Mouse (Mus musculus) heart, postnatal 14 days (tissue): ENCODE measurements around the gene Map3k20. TPM values are rescaled to one million over a fixed set of nuclear protein-coding genes. Genes with fewer than 3 reads are reported as not detected.

Experiments used
- DNase-seq, 2 experiments: peaks; one replicate each; pipeline ENCODE4 v3.0.0; 2021 to 2022
- intact Hi-C: fragments of 180-260 bp; cut with DNase I; formaldehyde crosslinking; loops from one replicate; pipeline ENCODE4 v1.15.1; 2025
- total RNA-seq, 2 experiments: library from RNA; stranded (reverse); gene quantifications; 2 replicates each; pipeline ENCODE4 v1.2.3; 2021

The Map3k20 gene
- total RNA-seq, 2 experiments from 2014 or later: 220 to 230 TPM

DNA sequence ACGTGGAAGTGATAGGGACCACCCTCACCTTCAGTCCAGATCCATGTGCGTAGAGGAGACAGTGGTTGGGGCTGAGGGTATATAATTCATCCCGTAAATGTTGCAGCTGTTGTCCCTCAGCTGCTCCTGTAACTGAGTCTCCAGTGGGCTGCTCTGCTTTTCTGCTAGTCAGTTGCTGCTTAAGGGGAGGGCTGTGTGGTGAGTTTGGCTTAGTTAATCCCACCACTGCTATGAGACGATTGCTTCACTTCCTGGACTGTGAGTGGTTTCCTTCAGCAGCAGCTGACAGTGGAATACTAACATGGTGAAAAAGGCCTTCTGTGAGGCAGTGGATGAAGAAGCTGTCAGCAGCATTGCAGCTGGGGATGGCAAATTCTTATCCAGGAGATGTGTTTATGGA lies 33.0 kb downstream of the Map3k20 start:
- intact Hi-C loops: no loop called here
- DNase-seq: no peak

DNA sequence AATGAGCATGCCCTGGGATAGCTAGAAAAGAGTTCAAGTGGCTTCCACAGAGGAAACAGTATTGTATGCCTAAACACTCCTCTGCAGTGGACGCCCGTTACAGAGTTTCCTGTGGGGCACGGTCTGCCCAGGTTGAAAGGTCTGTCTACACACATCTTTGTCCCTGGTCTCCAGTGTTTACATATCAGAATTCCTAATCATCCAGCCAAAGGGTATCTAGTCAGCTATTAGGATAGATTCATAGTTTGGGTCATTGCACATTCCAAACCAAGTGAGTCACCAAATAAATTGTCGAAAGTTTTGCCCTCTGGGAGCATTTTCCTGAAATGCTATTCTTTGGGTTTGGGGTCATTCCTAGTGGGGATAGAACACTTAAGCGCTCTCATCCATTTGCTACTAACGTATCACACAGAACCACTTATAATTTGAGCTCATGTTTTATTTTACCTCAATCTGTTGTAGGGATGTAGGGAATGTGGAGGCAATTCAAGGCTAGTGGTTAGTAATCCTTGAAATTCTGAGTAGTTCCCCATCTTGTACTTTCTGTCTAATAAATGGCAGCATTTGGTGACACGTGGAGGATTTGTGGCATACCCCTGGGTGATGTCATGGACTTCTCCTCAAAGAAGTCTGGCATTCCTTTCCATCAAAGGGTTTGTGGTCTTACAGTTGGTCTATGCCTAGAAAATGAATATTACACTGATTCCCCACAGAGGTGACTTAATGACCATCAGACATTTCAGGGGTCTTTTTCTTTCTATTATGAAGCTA lies 33.8 kb downstream of the Map3k20 start:
- DNase-seq: no peak
- intact Hi-C loops: no loop called here

DNA sequence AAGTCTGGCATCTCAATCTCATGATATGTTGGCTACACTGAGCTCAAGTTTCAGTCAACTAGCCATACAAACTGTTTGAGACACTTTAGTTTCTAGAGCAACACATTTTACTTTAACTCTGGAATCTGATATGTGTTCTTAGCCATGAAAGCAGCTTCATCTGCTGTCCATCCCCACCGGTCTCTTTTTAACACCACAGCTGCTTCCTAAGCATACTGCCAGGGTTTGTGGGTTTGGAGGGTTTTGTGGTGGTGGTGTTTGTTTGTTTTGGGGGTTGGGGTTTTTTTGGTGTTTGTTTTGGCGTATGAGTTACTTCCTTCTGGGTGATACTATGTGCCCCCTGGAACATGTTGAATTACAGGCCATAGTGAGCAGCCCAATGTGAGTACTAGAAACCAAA lies 35.2 kb downstream of the Map3k20 start:
- intact Hi-C loops: no loop called here
- DNase-seq: no peak

DNA sequence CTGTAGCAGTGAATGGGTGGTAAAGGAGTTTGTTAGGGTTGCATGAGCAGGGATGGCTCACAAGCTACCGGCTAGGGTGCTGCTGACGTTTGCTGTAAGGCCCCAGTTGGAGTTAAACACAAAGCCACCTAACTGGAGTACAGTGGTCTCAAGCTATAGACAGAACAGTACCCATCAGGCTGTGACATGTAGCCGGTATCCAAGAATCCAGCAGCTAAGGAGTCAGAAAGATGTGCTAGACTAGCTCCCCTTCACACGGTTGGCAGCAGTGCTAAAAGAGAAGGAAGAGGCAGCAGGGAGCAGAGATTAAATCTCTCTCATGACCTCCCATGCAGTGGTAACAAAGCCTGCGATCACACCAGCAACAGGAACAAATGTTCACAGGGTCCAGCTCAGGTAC lies 36.2 kb downstream of the Map3k20 start:
- no peak for DNase-seq
- intact Hi-C loops: no loop called here

DNA sequence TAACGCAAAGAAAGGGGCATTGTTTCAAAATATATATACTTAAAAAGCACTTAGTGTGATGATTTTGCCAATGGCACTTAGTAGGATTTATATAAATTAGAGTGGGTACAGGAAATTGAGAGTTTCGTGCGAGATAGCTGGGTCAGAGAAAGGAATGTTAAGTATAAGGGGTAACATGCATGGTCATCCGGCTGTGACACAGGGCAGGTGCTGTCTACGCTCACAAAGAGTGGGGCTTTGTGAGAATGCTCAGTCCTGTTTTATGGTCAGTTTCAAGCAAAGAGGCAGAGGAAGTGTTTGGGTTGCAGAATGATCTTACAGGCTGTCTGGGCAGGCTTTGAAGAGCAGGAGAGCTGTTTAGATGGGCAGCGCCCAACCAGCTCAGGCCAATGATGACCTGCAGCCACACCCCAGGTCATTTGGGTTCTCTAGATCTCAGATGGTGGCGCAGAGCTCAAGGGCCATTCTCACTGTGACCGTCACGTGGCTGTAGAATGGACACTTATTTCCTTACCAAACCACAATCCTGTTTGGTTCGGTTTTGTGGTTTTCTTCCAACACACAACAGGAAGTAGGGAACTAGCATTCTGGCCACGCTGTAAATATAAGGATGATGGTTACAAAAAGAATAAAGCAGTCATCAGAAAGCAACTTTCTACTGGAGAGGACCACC lies 37.4 kb downstream of the Map3k20 start:
- no peak for DNase-seq
- intact Hi-C loops: no loop called here

DNA sequence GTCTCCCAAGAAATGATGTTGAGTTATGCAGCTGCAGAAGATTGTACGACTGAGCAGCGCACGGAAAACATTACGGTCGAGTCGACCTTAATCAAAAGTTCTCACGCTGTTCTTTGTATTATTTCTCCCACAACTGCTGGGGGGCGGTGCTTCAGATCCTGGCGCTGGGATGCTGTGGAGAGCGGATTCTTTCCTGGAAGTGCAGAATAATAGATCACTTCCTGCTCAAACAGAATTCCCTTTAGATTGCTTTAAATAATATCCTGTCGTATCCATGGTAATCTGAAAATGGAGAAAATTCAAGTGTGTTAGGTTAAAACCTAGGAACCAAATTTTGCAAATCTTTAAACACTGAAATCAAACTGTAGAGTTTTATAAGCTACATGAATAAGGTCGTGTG lies 39.0 kb downstream of the Map3k20 start:
- intact Hi-C loops: no loop called here
- DNase-seq: peak; percentile 28 to 31

DNA sequence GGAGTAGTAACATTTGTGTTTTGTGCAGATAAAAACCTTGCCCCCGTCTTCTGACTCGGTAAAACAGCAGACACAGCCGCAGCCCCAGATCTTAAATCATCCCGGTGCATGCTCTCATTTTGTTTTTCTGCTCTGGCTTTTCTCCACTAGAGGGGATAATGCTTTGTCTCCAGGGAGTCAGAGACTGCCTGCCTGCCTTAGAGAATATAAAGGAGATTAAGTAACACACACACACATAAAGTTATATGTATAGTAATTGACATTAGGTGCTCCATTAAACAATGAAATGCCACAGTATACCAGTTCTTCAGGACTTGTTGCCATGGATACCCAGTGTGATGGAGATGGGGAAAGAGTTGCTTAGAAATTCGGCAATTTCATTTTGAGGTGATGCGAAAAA lies 41.1 kb downstream of the Map3k20 start:
- intact Hi-C loops: no loop called here
- DNase-seq: no peak

DNA sequence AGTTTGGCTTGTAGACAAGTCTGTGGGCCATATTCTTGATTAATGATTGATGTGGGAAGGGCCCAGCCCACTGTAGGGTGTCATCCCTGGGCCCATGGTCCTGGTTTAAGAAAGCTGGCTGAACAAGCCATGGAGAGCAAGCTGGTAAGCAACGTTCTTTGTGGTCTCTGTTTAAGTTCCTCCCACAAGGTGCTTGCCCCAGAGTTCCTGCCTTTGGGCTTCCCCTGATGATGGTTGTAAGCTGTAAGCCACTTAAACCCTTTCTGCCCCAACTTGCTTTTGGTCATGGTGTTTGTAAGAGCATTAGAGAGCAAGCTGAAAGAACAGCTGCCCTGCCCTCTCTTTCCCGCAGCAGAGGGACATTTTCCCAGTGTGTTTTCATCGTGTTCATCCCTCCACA lies 43.0 kb downstream of the Map3k20 start:
- no peak for DNase-seq
- intact Hi-C loops: no loop called here

DNA sequence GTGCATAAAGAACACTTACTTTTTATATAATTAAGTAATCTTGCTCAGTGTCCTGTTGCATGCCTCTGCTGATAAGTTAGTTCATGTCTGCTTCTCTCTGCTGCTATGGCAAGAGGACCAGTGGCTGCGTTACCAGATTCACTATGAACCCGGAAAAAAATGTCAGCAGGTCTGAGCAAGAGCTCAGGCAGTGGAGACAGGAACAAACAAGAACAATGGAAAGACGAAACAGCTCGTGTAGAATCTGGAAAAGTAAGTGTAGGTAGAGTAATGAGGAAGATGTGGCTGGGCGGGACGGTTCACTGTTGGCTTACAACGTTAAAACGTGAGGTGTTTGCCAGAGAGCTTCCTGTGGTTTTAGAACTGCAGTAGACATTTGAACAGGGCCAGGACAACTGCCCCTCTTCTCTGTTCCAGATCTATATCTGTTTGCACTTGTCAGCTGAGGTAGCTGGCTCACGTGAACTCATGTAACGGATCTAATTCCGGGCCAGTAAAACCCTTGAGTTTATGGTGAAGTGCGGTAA lies 45.6 kb downstream of the Map3k20 start:
- intact Hi-C loops: no loop called here
- DNase-seq: no peak

DNA sequence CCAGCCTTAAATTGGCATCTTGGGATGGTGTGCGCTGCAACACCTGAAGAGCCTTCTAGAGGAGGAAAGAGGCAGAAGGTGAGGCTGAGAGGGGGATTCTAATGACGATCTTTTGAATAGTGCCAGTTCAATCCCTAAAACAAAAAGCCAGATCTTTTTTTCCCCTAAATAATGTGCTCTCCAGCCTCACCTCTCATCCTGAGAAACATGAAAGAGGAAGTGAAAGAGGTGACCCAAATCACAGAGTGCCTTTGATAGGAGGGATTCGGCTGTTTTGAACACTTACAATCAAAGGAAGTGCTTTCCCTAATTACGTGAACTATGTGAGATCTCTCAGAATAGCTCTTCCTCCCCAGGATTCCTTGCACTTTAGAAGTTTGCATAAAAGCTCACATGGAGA lies 46.6 kb downstream of the Map3k20 start:
- DNase-seq: no peak
- intact Hi-C loops: no loop called here

DNA sequence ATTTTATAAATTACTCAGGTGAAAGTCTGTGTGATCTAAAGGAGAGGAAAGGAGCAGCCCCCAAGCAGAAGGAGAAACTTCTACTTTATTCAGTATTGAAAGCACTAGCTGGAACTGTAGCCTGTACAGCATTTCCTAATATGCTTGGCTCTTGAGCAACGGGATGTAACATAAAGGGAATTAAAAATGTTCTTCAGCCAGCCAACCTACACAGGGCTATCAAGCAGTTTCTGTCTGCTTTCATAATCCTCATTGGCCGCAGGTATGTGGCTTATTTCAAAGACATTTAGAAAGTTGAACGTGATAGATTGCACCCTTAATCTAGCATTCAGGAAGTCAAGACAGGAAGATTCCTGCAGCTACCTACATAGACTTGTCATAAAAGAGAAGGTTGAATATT lies 47.8 kb downstream of the Map3k20 start:
- intact Hi-C loops: no loop called here
- DNase-seq: no peak

DNA sequence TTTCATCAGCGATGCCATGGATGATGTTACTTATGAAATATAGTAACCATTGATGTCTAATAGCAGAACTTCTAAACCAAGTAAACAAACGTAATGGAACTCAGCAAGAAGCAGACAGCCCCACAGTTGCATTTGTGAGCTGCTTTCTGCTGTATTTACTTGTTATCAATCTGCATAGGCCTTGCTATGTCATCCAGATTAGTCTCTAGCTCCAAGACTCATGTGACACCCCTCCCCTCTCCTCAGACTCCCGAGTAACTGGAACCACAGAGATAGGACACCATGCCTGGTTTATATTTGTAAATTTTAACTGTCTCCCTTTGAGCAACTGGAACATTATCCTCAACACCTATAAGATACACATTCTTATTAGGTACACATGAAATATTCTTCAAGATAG lies 51.4 kb downstream of the Map3k20 start:
- intact Hi-C loops: no loop called here
- no peak for DNase-seq

DNA sequence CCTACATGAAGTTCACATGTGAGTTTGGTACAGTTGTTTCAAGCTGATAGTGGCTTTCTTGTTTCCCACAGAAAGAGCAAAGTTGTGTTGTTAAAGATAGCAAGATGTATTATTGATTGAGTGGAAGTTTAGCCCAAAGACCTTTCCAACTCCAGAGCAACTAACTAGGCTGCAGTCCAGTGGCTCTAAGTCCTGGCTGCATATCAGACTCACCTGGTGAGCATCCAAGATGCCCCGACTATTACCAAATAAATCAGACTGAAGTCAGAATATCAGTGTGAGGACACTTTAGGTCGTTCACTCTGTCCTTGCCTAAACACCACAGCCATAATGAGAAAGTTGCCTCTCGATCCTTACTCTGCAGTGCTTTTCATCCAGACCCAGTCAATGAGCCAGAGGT lies 59.8 kb downstream of the Map3k20 start:
- intact Hi-C loops: no loop called here
- no peak for DNase-seq

DNA sequence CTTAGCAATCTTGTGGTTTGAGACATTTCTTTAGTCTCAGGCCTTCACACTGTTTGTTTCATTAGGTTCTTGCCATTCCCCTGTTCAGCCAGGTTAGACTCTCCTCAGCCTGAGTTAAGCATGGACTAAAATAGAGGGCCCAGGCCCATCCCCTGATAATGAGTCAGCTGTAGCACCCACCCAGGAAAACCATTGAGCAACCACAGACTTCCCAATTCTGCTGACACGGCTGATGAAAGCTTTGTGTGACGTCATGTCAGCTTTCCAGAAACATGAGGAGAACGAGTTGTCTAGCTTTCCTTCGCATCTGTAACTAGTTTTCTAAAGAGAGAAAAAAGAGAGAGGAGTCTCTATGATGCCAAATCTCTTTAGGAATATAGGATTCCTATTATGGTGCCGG lies 65.9 kb downstream of the Map3k20 start:
- DNase-seq: no peak
- intact Hi-C loops: no loop called here

DNA sequence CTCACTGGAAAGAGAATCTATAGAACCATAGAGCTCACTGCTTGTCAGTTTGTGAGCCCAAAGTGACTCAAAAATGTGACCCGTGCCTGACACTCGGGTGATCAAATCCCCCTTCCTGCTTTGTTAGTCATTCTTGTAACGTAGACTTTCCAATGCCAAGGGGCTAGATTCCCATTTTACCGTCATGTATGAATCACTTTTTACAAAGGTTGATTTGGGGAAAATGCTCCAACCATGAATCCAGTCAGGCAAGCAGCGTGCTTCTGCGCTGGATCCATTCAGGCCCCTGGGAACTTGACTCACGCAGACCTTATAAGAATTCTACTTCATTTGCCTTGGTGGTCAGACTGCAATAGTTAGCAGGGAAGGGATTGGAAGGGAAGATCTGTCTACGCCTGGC lies 66.3 kb downstream of the Map3k20 start:
- no peak for DNase-seq
- intact Hi-C loops: no loop called here

DNA sequence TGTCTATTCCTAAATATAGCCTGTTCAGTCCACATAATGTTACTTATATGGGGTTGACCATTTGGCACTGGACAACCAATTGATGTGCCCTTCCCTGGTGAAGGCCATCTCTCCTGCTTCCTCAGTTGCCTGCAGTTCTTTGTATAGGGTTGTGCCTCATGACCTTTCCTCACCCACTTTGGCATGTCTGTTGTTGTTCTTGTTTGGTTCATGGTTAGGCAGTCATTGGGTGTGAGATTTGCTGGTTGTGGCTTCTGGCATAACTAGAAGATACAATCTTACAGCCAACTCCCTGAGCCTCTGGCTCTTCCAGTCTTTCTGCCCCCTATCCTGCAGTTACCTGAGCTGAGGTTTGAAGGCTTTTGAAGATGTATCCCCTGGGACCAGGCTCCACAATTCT lies 67.3 kb downstream of the Map3k20 start:
- intact Hi-C loops: no loop called here
- no peak for DNase-seq

DNA sequence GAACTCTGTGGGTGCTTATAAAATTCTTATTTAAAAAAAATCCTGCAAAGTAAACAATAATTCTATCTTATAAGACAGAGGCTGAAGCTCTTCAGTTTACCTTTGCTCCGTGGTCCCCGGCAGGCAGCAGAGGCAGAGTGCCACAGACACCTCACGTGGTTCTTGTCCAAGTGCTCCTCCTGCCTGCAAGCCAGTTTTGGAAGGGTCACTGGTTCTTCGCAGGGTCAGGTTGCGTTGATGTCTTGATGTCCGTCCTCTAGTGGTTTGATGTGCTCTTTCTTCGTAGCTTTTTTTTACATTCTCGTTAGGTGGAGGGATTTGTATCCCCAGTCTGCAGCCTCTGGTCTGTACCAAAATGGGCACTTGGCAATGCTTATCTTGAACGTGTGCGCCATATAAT lies 71.0 kb downstream of the Map3k20 start:
- intact Hi-C loops: no loop called here

DNA sequence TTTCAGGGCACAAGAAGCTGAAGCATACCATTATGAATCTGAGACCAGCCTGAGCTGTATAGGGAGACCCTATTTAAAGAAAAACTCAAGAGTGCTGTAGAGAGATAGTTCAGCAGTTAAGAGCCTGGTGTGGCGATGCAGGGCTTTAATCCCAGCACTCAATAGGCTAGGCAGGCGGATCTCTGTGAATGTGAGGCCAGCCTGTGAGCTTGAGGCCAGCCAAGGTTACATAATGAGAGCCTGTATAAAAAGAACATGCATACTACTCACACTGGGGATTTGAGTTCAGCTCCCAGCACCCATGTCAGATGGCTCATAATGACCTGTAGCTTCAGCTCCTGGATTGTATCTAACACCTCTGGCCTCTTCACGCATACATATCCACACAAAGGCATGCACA lies 76.1 kb downstream of the Map3k20 start:
- DNase-seq: no peak
- intact Hi-C loops: no loop called here

More for the DNA sequence above, 71.0 kb downstream of the Map3k20 start:
- no peak for DNase-seq

DNA sequence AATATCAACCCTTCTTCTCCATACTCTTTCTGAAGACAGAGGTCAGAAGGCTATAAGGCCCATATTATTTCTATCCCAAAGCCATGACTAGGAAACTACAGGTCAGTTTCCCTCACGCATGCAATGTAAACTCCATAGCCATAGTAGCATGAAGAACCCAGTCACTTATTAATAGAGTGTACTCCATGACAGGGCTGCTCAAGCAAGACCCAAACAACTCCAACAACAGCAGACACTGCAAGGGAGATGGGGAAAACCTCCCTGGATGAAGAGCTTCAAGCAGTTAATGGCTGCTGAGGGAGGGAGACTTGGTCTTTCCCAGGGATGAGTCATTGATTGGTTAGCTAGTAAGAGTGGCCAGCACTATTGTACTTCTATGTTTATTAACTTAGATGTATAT lies 78.0 kb downstream of the Map3k20 start:
- intact Hi-C loops: no loop called here
- DNase-seq: no peak

DNA sequence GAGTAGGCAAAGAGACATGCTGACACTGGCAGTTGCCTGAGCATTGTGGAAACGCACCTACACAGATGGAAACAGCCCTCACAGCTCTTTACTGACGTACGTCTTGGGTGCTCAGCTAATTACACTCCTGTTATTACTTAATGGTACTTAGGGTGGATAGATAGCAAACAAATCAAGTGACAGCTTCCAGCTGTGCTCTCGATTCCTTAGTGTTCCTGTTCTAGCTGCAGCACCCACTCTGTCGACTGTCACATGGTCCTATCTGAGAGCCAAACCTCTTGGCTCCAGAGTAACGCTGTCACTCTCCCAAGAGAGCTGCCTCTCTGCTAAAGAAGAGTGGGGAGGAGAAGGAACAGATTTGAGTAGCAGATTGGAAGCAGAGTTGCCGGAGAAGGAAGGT lies 80.5 kb downstream of the Map3k20 start:
- DNase-seq: peak; percentile 58 to 73
- intact Hi-C loops: no loop called here

DNA sequence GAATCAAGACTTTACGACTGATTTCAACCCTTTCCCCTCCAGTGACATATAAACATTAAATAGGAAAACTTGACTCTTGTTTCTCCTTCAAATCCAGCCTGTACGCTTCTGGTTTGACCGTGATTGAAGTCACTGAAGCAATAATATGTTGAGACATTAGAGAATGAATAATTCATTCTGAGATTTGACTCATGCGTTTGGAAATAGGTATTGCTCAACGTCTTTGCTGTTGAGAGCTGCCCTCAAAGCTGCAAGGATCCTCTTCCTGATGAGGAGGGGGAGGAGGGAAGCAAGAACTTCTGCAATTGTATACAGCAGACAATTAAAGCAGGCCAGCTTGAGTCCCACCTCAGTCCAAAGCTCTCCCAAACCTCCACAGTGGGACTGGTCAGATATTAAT lies 81.1 kb downstream of the Map3k20 start:
- no peak for DNase-seq
- intact Hi-C loops: no loop called here

DNA sequence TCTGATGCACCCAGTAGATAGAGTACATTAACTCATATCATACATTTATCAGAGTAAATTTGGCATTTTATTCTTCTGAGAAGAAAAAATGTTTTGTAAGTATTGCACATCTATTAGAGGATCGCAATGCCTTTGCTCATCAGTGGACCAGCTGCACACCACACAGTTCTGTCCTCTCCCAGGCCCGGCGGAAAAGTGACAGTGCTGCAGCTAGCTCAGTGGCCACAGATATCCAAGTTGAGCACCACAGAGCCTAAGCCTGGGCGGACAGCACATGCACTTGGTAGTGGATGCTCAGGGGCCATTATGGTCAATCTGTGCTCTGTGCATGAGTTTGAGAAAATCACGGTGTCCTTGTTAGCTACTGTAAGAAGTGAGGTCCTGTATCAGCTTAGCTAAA lies 82.4 kb downstream of the Map3k20 start:
- DNase-seq: no peak
- intact Hi-C loops: no loop called here
